Mouse (Mus musculus) left cerebral cortex, adult 8-10 months (tissue): Measurements from ENCODE around the gene Myh14. TPM values are rescaled to one million over a fixed set of nuclear protein-coding genes. Genes with fewer than 3 reads are reported as not detected.

Experiments
- DNase-seq, 2 experiments: peaks; one replicate each; pipeline ENCODE4 v3.0.0; 2022; ENCODE audit warnings: low spot score in 2 of 2
- total RNA-seq, 4 experiments: library from RNA; stranded (reverse); gene quantifications; 2 replicates each; pipeline ENCODE4 v1.2.4; 2022

Gene Myh14
- total RNA-seq, 4 experiments from 2014 or later = 26.2 to 34.1 (median 29.1) TPM

GRCm38 (mm10) chr7:44672193-44672592 lies 1.6 kb upstream of the Myh14 start:
- DNase-seq = no peak

- no peak for DNase-seq
Measured at GRCm38 (mm10) chr7:44669103-44669502, 1.5 kb downstream of the Myh14 start.

GRCm38 (mm10) chr7:44667996-44668738 lies 2.5 kb downstream of the Myh14 start:
- DNase-seq = no peak

- DNase-seq = no peak
Measured at GRCm38 (mm10) chr7:44666462-44666861, 4.2 kb downstream of the Myh14 start.

GRCm38 (mm10) chr7:44664731-44665130 lies 5.9 kb downstream of the Myh14 start:
- no peak for DNase-seq

GRCm38 (mm10) chr7:44663546-44663945 lies 7.1 kb downstream of the Myh14 start:
- no peak for DNase-seq

- no peak for DNase-seq
Measured at GRCm38 (mm10) chr7:44662569-44662968, 8.1 kb downstream of the Myh14 start.

- DNase-seq = no peak
Measured at GRCm38 (mm10) chr7:44662168-44662567, 8.5 kb downstream of the Myh14 start.

GRCm38 (mm10) chr7:44661219-44661618 lies 9.4 kb downstream of the Myh14 start:
- peak; percentile 47 to 89 for DNase-seq

GRCm38 (mm10) chr7:44655504-44655903 lies 15.1 kb downstream of the Myh14 start:
- peak in 1 of 2 experiments; percentile 30 for DNase-seq

- no peak for DNase-seq
Measured at GRCm38 (mm10) chr7:44653773-44654172, 16.9 kb downstream of the Myh14 start.

- DNase-seq = no peak
Measured at GRCm38 (mm10) chr7:44651416-44651815, 19.2 kb downstream of the Myh14 start.

- peak in 1 of 2 experiments; percentile 52 for DNase-seq
Measured at GRCm38 (mm10) chr7:44649990-44650389, 20.7 kb downstream of the Myh14 start.

- no peak for DNase-seq
Measured at GRCm38 (mm10) chr7:44649094-44649610, 21.5 kb downstream of the Myh14 start.

GRCm38 (mm10) chr7:44647729-44648128 lies 22.9 kb downstream of the Myh14 start:
- no peak for DNase-seq

- DNase-seq = peak in 1 of 2 experiments; percentile 70
Measured at GRCm38 (mm10) chr7:44647042-44647724, 23.5 kb downstream of the Myh14 start.

- no peak for DNase-seq
Measured at GRCm38 (mm10) chr7:44645951-44646350, 24.7 kb downstream of the Myh14 start.

- no peak for DNase-seq
Measured at GRCm38 (mm10) chr7:44645256-44645655, 25.4 kb downstream of the Myh14 start.

- DNase-seq = no peak
Measured at GRCm38 (mm10) chr7:44641887-44642286, 28.8 kb downstream of the Myh14 start.

- DNase-seq = peak; percentile 54 to 58
Measured at GRCm38 (mm10) chr7:44640843-44641605, 29.6 kb downstream of the Myh14 start.

- DNase-seq = no peak
Measured at GRCm38 (mm10) chr7:44638663-44639062, 32.0 kb downstream of the Myh14 start.

GRCm38 (mm10) chr7:44636684-44637083 lies 34.0 kb downstream of the Myh14 start:
- DNase-seq = peak in 1 of 2 experiments; percentile 35
